Mouse (Mus musculus) midbrain, postnatal 0 days (tissue): ENCODE results near the gene Frem2. TPM values are rescaled to one million over a fixed set of nuclear protein-coding genes. Genes with fewer than 3 reads are reported as not detected.

ENCODE experiments used
- ATAC-seq: fragments of 200-750 bp; cut with Nextera tagmentation; 2 replicates; pipeline ENCODE4 v1.8.0; 2017; ENCODE audit warnings: moderate number of reproducible peaks, mild to moderate bottlenecking, moderate TSS enrichment, moderate library complexity; ENCODE audit not compliant: low FRiP score
- DNase-seq: peaks from one replicate; pipeline ENCODE4 v3.0.0-alpha.2; 2015; ENCODE audit warnings: low spot score
- H3K27ac ChIP-seq: fragments of 300-500 bp; sonication (generic); 2 replicates; pipeline ENCODE4 v1.5.1; 2014; ENCODE audit warnings: low read depth, mild to moderate bottlenecking, low read length, mixed read lengths
- H3K27me3 ChIP-seq: fragments of 300-500 bp; sonication (generic); 2 replicates; pipeline ENCODE4 v1.6.1; 2014; ENCODE audit warnings: low read length, control low read depth, mixed read lengths; ENCODE audit not compliant: insufficient read depth
- H3K36me3 ChIP-seq: fragments of 300-500 bp; sonication (generic); 2 replicates; pipeline ENCODE4 v1.6.1; 2014; ENCODE audit warnings: low read length, control low read depth, mixed read lengths; ENCODE audit not compliant: insufficient read depth
- H3K4me1 ChIP-seq: fragments of 300-500 bp; sonication (generic); 2 replicates; pipeline ENCODE4 v1.6.1; 2014; ENCODE audit warnings: mild to moderate bottlenecking, control low read depth, antibody characterized with exemption, low read length, mixed read lengths; ENCODE audit not compliant: insufficient read depth
- H3K4me2 ChIP-seq: fragments of 300-500 bp; sonication (generic); 2 replicates; pipeline ENCODE4 v1.6.1; 2014; ENCODE audit warnings: low read depth, mild to moderate bottlenecking, low read length, mixed read lengths; ENCODE audit not compliant: poor library complexity, severe bottlenecking
- H3K4me3 ChIP-seq: fragments of 300-500 bp; sonication (generic); 2 replicates; pipeline ENCODE4 v1.5.1; 2014; ENCODE audit warnings: low read depth, mild to moderate bottlenecking, low read length, moderate library complexity
- H3K9ac ChIP-seq: fragments of 300-500 bp; sonication (generic); replicated peaks from 2 replicates; pipeline ENCODE4 v1.6.1; 2014; ENCODE audit warnings: mild to moderate bottlenecking, low read length, moderate library complexity, mixed read lengths; ENCODE audit not compliant: poor library complexity, severe bottlenecking
- H3K9me3 ChIP-seq: fragments of 300-500 bp; sonication (generic); 2 replicates; pipeline ENCODE4 v1.6.1; 2016; ENCODE audit warnings: low read length, control low read depth
- CTCF ChIP-seq: IDR thresholded peaks from 2 replicates; pipeline ENCODE4 v1.5.1; 2016; ENCODE audit warnings: antibody characterized with exemption, mild to moderate bottlenecking
- WGBS: fragments of 180-500 bp; shearing (Covaris S2); extraction: QIAGEN DNeasy Blood & Tissue Kit; methylation state at CpG from one replicate; pipeline ENCODE4 v1.1.7; 2014; 5-methylcytosine and 5-hydroxymethylcytosine counted together
- polyA plus RNA-seq: library from polyadenylated mRNA; unstranded; fragments of >200 nt; fragmentation: Nextera tagmentation; extraction: Ambion mirVana; gene quantifications from 2 replicates; pipeline ENCODE4 v1.2.1, GENCODE M21; 2015
- total RNA-seq: library from RNA; depleted of rRNA; stranded (reverse); fragments of >200 nt; gene quantifications from 2 replicates; pipeline ENCODE4 v1.2.3, GENCODE M21; 2014

Frem2 gene
- total and polyA plus RNA-seq, 2 experiments from 2014 or later, result 1.5 to 8.8 TPM

DNA sequence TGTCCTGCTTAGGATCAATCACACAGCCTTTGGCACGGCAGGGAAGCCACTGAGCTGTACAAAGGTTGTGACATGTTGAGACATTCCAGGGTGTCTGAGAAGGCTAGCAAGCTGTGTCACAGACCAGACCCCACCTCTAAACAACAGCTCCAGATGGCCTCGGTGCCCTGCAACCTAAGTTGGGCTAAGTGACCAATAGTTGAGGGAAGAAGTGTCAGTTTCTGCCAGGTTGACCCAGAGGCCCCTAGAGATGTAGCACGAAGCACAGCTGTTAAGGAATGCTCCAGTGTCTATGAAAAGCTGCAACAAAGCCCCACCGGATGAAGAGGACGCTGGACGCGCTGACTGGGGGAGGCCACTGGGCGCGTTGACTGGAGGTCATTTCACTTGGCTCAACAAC lies 83.0 kb downstream of the Frem2 start:
- no peaks in the 10 kb centered on the region for H3K36me3 ChIP-seq
- no peak overlapping the region for H3K4me2 ChIP-seq
- no peak overlapping the region for H3K9ac ChIP-seq
- DNase-seq (no peak), ATAC-seq (no peak)
- no peaks in the 10 kb centered on the region for H3K9me3 ChIP-seq
- no peak overlapping the region for H3K4me3 ChIP-seq
- no peak overlapping the region for H3K27ac ChIP-seq
- no peak for TF ChIP-seq CTCF
- 37% methylated on average over 9 of the region's 9 CpGs for WGBS
- no peaks in the 10 kb centered on the region for H3K27me3 ChIP-seq
- H3K4me1 ChIP-seq, result no peaks in the 10 kb centered on the region

DNA sequence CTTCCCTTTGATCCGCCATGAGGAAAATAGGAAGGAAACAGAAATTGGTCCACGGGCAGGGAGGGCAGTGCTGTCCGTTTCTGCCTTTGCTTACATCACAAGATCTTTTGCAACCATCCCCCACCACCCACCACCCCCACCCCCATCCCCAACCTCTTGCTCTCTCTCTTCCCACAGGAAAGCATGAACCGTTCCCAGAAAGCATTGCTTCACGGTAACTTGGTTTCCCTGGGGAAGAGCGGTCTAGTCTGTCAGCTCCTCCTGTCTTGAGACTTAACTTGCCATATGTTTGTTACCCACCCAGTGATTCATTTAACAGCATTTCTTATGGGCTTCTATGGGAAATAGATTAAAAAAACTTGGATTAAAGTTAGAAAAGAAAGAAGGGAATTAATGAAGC lies 85.5 kb downstream of the Frem2 start:
- no peak for ATAC-seq
- H3K27me3 ChIP-seq, result no peaks in the 10 kb centered on the region
- no peak for TF ChIP-seq CTCF
- no peak overlapping the region for H3K4me3 ChIP-seq
- no peaks in the 10 kb centered on the region for H3K4me1 ChIP-seq
- DNase-seq, result no peak
- WGBS, result 39% methylated on average over 6 of the region's 6 CpGs
- no peak overlapping the region for H3K4me2 ChIP-seq
- H3K9ac ChIP-seq, result no peak overlapping the region
- H3K36me3 ChIP-seq, result no peaks in the 10 kb centered on the region
- H3K27ac ChIP-seq, result no peak overlapping the region
- H3K9me3 ChIP-seq, result no peaks in the 10 kb centered on the region

DNA sequence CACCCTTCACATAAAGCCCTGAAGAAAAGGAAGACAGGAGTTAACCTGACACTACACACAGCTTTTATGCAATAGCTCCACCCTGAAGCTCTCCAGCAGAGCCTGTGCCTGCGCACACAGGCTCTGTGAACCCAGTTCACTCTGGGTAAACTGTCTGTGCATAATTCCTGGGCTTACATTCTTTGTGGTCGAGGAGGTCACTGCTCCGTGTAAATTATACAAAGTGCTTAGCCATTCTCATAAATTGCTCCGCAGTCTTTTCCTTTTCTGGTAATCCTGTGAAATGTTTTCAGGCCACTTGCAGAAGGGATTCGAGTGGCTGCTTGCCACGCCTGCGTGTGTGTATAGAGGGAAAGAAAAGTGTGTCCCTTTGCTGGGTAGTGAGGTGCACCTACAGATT lies 92.6 kb downstream of the Frem2 start:
- Histone ChIP-seq H3K4me2 (no peak overlapping the region), H3K27ac (no peak overlapping the region), H3K4me3 (no peak overlapping the region), H3K27me3 (no peaks in the 10 kb centered on the region), H3K9ac (no peak overlapping the region), H3K9me3 (no peaks in the 10 kb centered on the region), H3K36me3 (no peaks in the 10 kb centered on the region), H3K4me1 (no peaks in the 10 kb centered on the region)
- no peak for ATAC-seq
- WGBS, result 44% methylated on average over 7 of the region's 7 CpGs
- no peak for TF ChIP-seq CTCF
- DNase-seq, result peak; percentile 14

DNA sequence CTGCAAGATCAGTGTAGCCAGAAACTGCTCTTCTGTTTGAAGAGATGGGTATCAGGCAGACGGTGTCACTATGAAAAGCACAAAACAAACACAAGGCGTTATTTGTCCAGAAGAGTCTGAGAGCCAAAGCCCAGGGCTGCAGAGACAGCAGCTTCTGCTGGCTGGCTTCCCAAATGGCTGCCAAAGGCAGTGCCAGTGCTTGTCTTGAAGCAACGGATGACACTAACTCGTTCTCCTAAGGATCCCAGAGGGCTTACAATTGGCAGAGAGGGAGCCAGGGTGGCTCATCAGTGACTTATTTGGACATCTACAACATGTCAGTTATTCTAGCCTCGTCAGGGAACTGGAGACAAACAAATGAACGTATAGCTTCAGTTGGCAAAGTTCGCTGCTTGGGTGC lies 93.4 kb downstream of the Frem2 start:
- H3K9ac ChIP-seq, result no peak overlapping the region
- H3K4me1 ChIP-seq, result no peaks in the 10 kb centered on the region
- no peak overlapping the region for H3K4me3 ChIP-seq
- H3K27me3 ChIP-seq, result no peaks in the 10 kb centered on the region
- TF ChIP-seq CTCF, result no peak
- H3K9me3 ChIP-seq, result no peaks in the 10 kb centered on the region
- H3K27ac ChIP-seq, result no peak overlapping the region
- whole genome bisulfite sequencing, result 38% methylated on average over 7 of the region's 7 CpGs
- H3K36me3 ChIP-seq, result no peaks in the 10 kb centered on the region
- no peak overlapping the region for H3K4me2 ChIP-seq
- DNase-seq (peak; percentile 93), ATAC-seq (peak; percentile 69; the same call in 1 of the 2 replicates)

DNA sequence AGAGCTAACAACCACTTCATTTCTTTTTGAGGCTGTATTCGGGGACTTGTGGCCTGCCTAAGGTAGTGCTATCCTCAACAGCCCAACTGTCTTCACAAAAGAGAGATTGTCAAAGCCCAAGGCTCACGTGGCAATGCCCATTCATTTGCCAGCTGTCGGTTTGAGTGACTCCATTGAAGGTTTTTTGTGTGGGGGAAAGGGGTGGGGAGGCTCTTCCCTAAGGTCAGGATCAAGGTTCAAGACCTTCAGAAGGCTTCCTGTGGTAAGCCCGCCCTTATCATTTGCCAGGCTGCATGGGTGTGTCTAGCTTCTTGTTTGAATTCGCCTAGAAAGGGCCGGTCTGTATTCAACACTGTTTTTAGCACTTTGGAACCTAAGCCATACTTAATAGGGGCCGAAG lies 95.3 kb downstream of the Frem2 start:
- no peak for ATAC-seq
- TF ChIP-seq CTCF, result no peak

DNA sequence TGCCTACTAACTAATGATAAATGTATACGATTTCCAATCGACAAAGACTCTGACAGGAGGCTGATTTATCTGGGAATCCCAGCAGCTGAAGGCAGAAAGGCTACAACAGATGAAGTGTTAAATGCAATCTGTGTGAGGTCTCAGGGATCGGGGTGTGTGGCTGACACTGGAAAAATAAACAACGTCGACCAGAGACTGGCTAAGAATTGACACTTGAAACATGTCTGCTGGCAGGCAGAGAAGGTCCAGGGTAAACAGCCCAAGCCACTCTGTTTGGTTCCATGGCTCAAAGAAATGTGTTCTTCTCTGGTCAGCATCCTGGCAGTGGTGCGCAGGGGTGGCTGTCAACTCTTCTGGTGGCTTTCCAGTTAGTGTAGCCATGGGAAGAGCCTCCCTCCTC lies 98.1 kb downstream of the Frem2 start:
- 69% methylated on average over 6 of the region's 6 CpGs for WGBS
- H3K9me3 ChIP-seq, result no peaks in the 10 kb centered on the region
- no peaks in the 10 kb centered on the region for H3K36me3 ChIP-seq
- no peak overlapping the region for H3K27ac ChIP-seq
- no peaks in the 10 kb centered on the region for H3K27me3 ChIP-seq
- no peak overlapping the region for H3K4me2 ChIP-seq
- ATAC-seq, result no peak
- no peak for TF ChIP-seq CTCF
- H3K9ac ChIP-seq, result no peak overlapping the region
- DNase-seq, result peak; percentile 16
- no peaks in the 10 kb centered on the region for H3K4me1 ChIP-seq
- no peak overlapping the region for H3K4me3 ChIP-seq

More for the DNA sequence above, 95.3 kb downstream of the Frem2 start:
- DNase-seq, result no peak
- Histone ChIP-seq H3K4me3 (no peak overlapping the region), H3K9me3 (no peaks in the 10 kb centered on the region), H3K4me2 (no peak overlapping the region), H3K27me3 (no peaks in the 10 kb centered on the region), H3K4me1 (no peaks in the 10 kb centered on the region), H3K9ac (no peak overlapping the region), H3K27ac (no peak overlapping the region), H3K36me3 (no peaks in the 10 kb centered on the region)
- 58% methylated on average over 7 of the region's 7 CpGs for WGBS
